Mouse (Mus musculus) MN1 (cell line): ENCODE data around the gene Nagpa.
A peak's percentile ranks its signal among the peaks of the same experiment; 100 is the strongest.
"Not testable (repeated sequence)": the region's sequence is repeated elsewhere in the genome, so short reads cannot be mapped to it uniquely, and the experiment has no call there.

ENCODE experiments used
- DNase-seq: peaks from one replicate; pipeline ENCODE4 v3.0.0-alpha.2; 2016; ENCODE audit warnings: low spot score

Gene Nagpa

GRCm38 (mm10) chr16:5203668-5204433 lies at the start of gene Nagpa:
Nagpa (minus strand) TSS chr16:5204012.
- DNase-seq, result peak; percentile 88

- DNase-seq, result no peak
Measured at GRCm38 (mm10) chr16:5252260-5252659, 48.4 kb upstream of the Nagpa start.

GRCm38 (mm10) chr16:5250891-5251290 lies 47.1 kb upstream of the Nagpa start:
- DNase-seq, result no peak

GRCm38 (mm10) chr16:5244411-5244810 lies 40.6 kb upstream of the Nagpa start:
- DNase-seq, result peak; percentile 61

- DNase-seq, result no peak
Measured at GRCm38 (mm10) chr16:5242882-5243281, 39.1 kb upstream of the Nagpa start.

- no peak for DNase-seq
Measured at GRCm38 (mm10) chr16:5242355-5242754, 38.5 kb upstream of the Nagpa start.

- DNase-seq, result peak; percentile 96
Measured at GRCm38 (mm10) chr16:5233418-5234313, 29.9 kb upstream of the Nagpa start, which contains the start of gene Alg1. Alg1 (plus strand) TSS chr16:5233621.

GRCm38 (mm10) chr16:5232982-5233381 lies 29.2 kb upstream of the Nagpa start:
- no peak for DNase-seq

GRCm38 (mm10) chr16:5228103-5228502 lies 24.3 kb upstream of the Nagpa start:
- DNase-seq, result not testable (repeated sequence)

GRCm38 (mm10) chr16:5227501-5227900 lies 23.7 kb upstream of the Nagpa start:
- not testable (repeated sequence) for DNase-seq

- DNase-seq, result not testable (repeated sequence)
Measured at GRCm38 (mm10) chr16:5226534-5226933, 22.7 kb upstream of the Nagpa start.

- DNase-seq, result no peak
Measured at GRCm38 (mm10) chr16:5222140-5222539, 18.3 kb upstream of the Nagpa start, which contains the start of gene AU021092. AU021092 (minus strand) TSS chr16:5222299.

- no peak for DNase-seq
Measured at GRCm38 (mm10) chr16:5221403-5221802, 17.6 kb upstream of the Nagpa start.

GRCm38 (mm10) chr16:5217341-5218133 lies 13.7 kb upstream of the Nagpa start:
- no peak for DNase-seq

GRCm38 (mm10) chr16:5216686-5217085 lies 12.9 kb upstream of the Nagpa start:
- DNase-seq, result no peak

GRCm38 (mm10) chr16:5214126-5214525 lies 10.3 kb upstream of the Nagpa start:
- DNase-seq, result no peak

- no peak for DNase-seq
Measured at GRCm38 (mm10) chr16:5212150-5212549, 8.3 kb upstream of the Nagpa start.

GRCm38 (mm10) chr16:5210365-5210764 lies 6.6 kb upstream of the Nagpa start:
- DNase-seq, result no peak

GRCm38 (mm10) chr16:5206051-5206450 lies 2.2 kb upstream of the Nagpa start:
- DNase-seq, result no peak

GRCm38 (mm10) chr16:5205431-5205970 lies 1.7 kb upstream of the Nagpa start:
- DNase-seq, result no peak

GRCm38 (mm10) chr16:5203200-5203599 lies 612 bp downstream of the Nagpa start:
- peak; percentile 32 for DNase-seq

- peak; percentile 69 for DNase-seq
Measured at GRCm38 (mm10) chr16:5202681-5203080, 1.1 kb downstream of the Nagpa start.
